Mouse (Mus musculus) E14TG2a.4 (cell line): ENCODE measurements around the gene Foxp4.

Experiments used
- CTCF ChIP-seq: conservative IDR thresholded peaks from 2 replicates; pipeline ENCODE4 v1.5.1; 2014; ENCODE audit warnings: low read length
- POU5F1 ChIP-seq: IDR thresholded peaks from 2 replicates; pipeline ENCODE4 v1.6.1; 2014; ENCODE audit warnings: low read length, borderline replicate concordance

GRCm38 (mm10) chr17:47925988-47926387 lies 1.5 kb upstream of the Foxp4 start:
- TF ChIP-seq CTCF: no peak
- no peak for TF ChIP-seq POU5F1
